Mouse (Mus musculus): ENCODE results near the gene Fam71d.
A peak's percentile ranks its signal among the peaks of the same experiment; 100 is the strongest.

Gene Fam71d

DNA sequence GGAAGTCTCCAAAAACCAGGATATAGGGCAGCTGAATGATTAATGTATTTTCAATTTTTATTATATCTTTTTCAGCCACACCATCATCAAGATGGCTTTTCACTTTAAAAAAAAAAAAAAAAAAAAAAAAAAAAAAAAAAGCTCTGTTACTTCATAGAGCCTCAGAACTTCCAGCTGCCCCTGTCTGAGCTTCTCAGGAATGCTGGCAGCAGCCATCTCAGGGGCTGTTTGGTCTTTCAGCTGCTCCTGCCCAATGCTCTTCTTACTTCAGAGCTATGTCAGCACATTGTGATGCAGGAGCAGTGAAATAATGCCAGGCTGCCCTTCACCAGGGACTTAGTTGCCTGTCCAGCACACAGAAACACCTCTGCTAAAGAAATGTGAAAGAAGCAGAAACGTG is at the start of gene Fam71d:
TSS of gene Fam71d (plus strand) at position 211 of the 400 bp plus-strand sequence.
- no peak for DNase-seq (ENCODE audit: low spot score)

GRCm38 (mm10) chr12:78643691-78644090 is 47.6 kb upstream of the Fam71d start:
- DNase-seq (ENCODE audit: low spot score) = no peak

DNA sequence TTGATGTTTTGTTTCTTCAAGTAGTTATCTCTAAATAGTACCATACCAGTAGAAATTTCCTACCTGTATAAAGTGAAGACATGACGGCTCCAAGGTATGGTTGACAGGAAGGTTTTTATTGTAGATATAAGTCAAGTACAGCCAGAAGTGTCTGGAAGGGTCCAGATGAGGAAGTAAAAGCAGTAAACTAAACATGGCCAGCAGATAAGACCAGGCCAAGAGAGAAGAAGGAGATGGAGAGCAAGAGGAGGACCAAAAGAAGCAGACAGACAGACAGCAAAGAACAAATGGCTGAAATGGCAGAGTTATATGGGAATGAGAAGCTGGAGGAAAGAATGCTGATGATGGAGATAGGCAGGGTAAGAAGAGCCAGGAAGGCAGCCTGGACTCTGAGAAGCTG is 46.1 kb upstream of the Fam71d start:
- DNase-seq (ENCODE audit: low spot score) = no peak

DNA sequence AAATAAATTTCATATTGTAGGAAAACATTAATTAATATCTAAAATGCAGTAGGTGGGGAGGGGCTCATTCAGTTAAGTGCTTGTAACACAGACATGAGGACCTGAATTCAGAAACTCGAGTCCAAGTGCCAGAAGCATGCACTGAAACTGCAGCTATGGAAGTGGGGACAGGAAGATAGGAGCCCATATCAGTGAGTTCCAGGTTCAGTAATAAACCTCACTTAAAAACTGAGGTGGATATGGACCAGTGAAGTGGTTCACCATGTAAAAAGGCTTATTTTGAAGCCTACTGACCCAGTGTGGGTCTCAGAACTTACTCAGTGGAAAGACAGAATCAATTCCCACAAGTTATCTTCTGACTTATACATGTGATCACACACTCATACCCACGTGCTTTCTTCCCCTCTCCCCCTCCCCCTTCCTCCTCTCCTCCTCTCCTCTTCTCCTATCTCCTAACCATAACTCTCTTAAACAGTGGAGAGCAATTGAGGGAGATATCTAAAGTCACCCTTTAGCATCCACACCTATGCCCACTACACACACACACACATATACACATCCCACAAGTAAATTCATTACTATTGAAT is 31.5 kb upstream of the Fam71d start:
- no peak for DNase-seq (ENCODE audit: low spot score)

DNA sequence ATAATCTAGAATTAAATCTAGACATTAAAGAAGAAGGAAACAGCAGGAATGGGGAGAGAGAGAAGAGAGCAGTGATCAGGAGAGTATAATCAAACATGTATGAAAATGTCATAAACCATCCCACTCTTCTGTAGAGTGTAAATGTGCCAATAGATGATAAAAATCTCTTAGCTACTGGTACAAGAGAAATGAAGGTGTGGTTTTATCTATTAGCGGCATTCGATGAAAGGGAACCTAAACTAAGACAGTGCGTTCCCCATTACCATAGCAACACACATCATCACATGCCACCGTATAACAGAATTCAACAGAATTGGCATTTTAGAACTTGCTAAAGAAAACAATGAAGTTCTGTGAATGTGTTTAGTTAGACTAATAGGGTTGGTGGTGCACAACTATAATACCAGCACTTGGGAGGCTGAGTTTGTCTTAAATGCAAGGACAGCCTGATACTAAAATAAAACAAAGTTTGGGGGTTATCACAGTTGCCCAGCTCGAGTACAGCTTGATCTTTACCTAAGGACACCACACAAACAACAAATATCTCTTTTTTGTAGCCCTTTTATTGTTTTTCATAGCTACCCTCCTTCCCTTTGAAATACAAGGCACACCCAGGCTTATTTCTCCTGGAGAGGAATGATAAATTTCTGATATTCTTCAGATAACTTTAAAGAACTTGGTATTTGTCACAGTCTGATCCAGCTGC is 13.1 kb upstream of the Fam71d start:
- no peak for DNase-seq (ENCODE audit: low spot score)

DNA sequence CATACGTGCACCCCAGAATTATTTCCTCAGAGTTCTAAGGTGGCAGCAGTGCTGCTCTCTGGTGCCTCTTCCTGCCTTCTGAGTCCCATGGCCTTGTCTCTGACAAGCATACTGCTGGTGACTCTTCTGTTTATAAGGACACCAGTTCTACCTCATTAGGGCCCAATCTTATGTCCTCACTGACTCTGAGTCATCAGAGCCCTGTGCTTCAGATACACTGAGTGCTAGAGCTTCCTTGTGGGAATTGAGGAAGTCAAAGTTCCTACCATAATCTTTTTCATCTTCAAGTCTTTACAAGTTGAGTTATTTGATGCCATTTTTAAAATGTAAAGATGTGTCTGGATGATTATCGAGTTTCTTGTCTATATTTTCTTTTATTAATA is 12.5 kb upstream of the Fam71d start:
- DNase-seq (ENCODE audit: low spot score) = no peak

DNA sequence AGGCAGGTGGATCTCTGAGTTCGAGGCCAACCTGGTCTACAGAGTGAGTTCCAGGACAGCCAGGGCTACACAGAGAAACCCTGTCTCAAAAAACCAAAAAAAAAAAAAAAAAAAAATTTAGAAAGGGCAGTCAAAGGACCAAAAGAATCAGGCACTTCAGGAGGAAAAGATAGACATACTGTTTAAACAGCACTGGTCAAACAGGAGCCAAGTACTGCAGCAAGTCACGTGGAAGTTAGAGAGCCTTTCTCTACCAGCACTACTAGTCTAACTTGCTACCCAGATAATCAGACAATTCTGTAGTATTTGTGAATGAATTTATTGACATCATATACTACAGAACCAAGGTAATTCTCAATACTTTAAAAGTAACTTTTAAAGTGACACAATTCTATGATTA is 10.3 kb upstream of the Fam71d start:
- DNase-seq (ENCODE audit: low spot score) = no peak

DNA sequence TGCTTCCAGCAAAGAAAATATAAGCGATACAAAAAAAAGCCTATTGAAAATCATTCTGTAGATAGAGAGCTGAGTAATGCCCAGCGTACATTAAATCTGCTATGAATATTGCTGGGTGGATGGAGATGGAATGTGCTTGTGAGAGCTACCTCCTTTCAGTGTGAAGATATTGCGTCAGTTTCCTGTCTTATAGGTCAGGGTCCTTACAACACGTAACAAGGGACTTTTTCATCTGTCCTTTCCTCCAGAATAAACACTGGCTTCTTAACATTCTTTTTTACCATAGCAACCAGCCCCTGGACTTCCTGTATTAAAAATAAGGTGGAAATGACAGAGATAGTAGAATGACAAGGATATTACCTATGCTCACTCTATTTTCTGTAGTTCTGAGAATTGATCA is 9.1 kb upstream of the Fam71d start:
- no peak for DNase-seq (ENCODE audit: low spot score)

- DNase-seq (ENCODE audit: low spot score) = peak; percentile 13
Measured at GRCm38 (mm10) chr12:78685669-78686215, 5.6 kb upstream of the Fam71d start.

- no peak for DNase-seq (ENCODE audit: low spot score)
Measured at GRCm38 (mm10) chr12:78688876-78689275, 2.5 kb upstream of the Fam71d start.

GRCm38 (mm10) chr12:78693281-78693680 is 1.9 kb downstream of the Fam71d start:
- DNase-seq (ENCODE audit: low spot score) = no peak

GRCm38 (mm10) chr12:78717783-78718182 is 26.4 kb downstream of the Fam71d start:
- no peak for DNase-seq (ENCODE audit: low spot score)

DNA sequence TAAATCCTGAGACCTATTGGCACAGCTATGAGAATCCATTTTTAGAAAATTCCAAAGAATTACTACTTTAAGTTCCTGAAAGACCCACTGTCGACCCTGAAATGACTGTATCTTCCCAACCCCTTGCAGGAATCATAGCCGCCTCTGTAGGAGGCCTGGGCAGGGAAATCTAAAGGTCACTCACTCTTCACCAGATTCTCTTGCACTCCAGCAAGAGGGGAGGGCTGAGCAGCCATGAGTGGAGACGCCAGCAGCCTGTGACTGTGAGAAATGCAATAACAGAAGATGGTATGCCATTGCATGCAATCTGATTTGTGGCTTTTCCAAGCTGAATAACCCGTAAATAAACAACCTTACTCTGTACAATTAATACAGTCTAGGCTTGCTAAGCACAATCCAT is 36.4 kb downstream of the Fam71d start:
- no peak for DNase-seq (ENCODE audit: low spot score)

DNA sequence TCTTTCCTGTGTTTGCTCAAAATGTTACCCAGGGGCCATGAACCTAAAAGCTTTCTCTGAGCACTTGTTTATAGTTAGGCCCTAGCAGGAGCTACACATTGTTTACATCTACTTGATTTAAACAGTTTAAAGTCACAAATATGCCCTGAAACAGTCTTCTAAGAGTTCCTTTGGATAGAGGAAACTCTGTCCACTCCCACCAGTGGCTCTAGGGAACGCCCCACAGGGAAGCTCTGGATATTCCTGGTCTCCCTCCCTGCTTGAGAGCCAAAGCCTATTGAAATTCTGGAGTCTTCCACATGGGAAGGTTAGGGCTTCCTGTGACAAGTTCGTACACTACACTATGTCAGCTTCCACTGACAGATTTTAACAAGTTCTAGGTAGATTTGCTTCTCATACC is 48.3 kb downstream of the Fam71d start:
- DNase-seq (ENCODE audit: low spot score) = no peak

DNA sequence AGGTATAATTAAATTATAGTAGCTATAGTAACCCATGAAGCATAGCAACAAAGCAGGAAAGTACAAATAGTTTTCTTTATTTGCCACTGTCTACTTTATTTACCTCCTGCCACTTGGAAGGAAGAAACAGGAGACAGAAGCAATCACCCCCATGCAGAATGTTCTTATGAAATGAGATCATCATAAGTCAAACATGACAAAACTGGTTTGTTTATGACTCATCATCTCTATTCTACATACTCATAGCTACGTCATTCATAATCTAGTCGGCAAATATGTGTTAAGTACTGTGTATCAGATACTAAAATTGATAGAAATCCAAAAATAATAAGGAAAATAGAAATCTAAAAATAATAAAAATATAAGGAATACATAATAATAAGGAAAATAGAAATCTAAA is 49.0 kb downstream of the Fam71d start:
- DNase-seq (ENCODE audit: low spot score) = no peak

GRCm38 (mm10) chr12:78746226-78746625 is 54.9 kb downstream of the Fam71d start:
- no peak for DNase-seq (ENCODE audit: low spot score)

DNA sequence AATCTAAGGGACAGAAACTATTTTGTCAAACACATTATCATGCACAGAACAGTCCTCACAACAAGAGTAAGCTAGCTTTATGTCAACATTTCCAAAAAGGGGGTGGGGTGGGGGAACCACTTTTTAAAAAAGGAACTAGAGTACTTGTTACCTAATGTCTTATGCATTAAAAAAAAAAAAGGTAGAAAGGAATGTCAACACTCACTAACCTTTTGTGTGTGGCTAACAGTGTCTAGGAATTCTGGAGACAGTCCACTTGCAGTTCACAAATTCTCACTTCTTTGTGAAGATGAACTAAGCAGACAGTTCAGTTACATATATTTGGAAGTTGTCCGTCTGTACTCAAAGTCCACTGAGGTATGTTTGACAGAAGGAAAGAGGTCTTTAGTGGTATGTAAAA is 56.1 kb downstream of the Fam71d start:
- no peak for DNase-seq (ENCODE audit: low spot score)

- DNase-seq (ENCODE audit: low spot score) = no peak
Measured at GRCm38 (mm10) chr12:78748113-78748512, 56.8 kb downstream of the Fam71d start.

- DNase-seq (ENCODE audit: low spot score) = peak; percentile 97
Measured at GRCm38 (mm10) chr12:78748557-78749377, 57.4 kb downstream of the Fam71d start, which contains the start of gene Mpp5. Gene Mpp5, plus strand, starts transcription at chr12:78748907.

- peak; percentile 50 for DNase-seq (ENCODE audit: low spot score)
Measured at GRCm38 (mm10) chr12:78749378-78749801, 58.1 kb downstream of the Fam71d start.

GRCm38 (mm10) chr12:78761979-78762378 is 70.6 kb downstream of the Fam71d start:
- DNase-seq (ENCODE audit: low spot score) = no peak

GRCm38 (mm10) chr12:78769031-78769713 is 77.8 kb downstream of the Fam71d start:
- DNase-seq (ENCODE audit: low spot score) = no peak

Data from layer of hippocampus, adult 11-12 months (tissue).